Mouse (Mus musculus) ES-Bruce4 (cell line): ENCODE measurements at regions not wholly inside any gene's neighbourhood (a gene's known extent, or its start where the extent isn't known, plus 50 kb on each side); places are given as distances from the start of the nearest gene placed in this dataset.

Experiments
- CTCF ChIP-seq: IDR thresholded peaks from one replicate; pipeline ENCODE4 v1.8.1; 2011; ENCODE audit warnings: low read depth, low read length
- POLR2A ChIP-seq: IDR thresholded peaks from one replicate; pipeline ENCODE4 v1.8.1; 2011; ENCODE audit warnings: low read length; ENCODE audit not compliant: insufficient read depth

DNA sequence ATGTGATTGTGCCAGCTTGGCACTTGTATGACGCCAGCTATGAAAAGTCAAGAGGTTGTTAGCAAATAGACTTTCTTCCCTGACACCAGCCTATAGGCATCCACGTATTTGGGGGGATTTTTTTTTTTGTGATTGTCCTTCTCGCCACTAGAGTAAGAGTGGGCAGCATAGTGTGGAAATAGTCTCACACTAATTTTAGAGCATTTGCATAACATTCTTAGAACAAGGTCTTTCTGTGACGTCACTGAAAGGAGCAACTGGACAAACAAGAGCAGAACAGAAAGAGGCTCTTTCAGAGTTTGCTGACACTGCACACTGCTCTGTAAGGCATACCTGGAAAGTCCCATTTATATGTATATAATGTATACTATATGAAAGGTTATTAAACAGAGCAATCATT is 86.0 kb upstream of the Ado start:
- TF ChIP-seq POLR2A (no peak), CTCF (no peak)
